Mouse (Mus musculus) thymus, adult 2 months (tissue): Measurements from ENCODE around the gene Tmem229b. TPM values are rescaled to one million over a fixed set of nuclear protein-coding genes. Genes with fewer than 3 reads are reported as not detected.
A peak's percentile ranks its signal among the peaks of the same experiment; 100 is the strongest.

ENCODE experiments used
- DNase-seq: peaks from one replicate; pipeline ENCODE4 v3.0.0; 2021
- H3K27ac ChIP-seq: fragments of 200-500 bp; 2 replicates; pipeline ENCODE4 v1.5.1; 2012; ENCODE audit warnings: low read length, control low read depth; ENCODE audit not compliant: control insufficient read depth, insufficient read depth
- H3K27me3 ChIP-seq: fragments of 200-500 bp; 2 replicates; pipeline ENCODE4 v1.6.1; 2012; ENCODE audit warnings: mild to moderate bottlenecking, low read length, moderate library complexity, mixed read lengths; ENCODE audit not compliant: control insufficient read depth, insufficient read depth
- H3K36me3 ChIP-seq: fragments of 200-500 bp; 2 replicates; pipeline ENCODE4 v1.6.1; 2012; ENCODE audit warnings: mild to moderate bottlenecking, low read length, moderate library complexity; ENCODE audit not compliant: control insufficient read depth, insufficient read depth
- H3K4me1 ChIP-seq: fragments of 200-500 bp; replicated peaks from 2 replicates; pipeline ENCODE4 v1.6.1; 2012; ENCODE audit warnings: low read length; ENCODE audit not compliant: control insufficient read depth, insufficient read depth
- H3K4me3 ChIP-seq: fragments of 200-500 bp; 2 replicates; pipeline ENCODE4 v1.5.1; 2012; ENCODE audit warnings: mild to moderate bottlenecking, low read length, control low read depth, moderate library complexity; ENCODE audit not compliant: control insufficient read depth, insufficient read depth
- CTCF ChIP-seq: fragments of 200-500 bp; IDR thresholded peaks from 2 replicates; pipeline ENCODE4 v1.5.1; 2012; ENCODE audit warnings: mild to moderate bottlenecking, control low read depth, low read length, moderate library complexity, borderline replicate concordance; ENCODE audit not compliant: control insufficient read depth, poor library complexity, insufficient read depth; ENCODE audit errors: extremely low read depth
- POLR2A ChIP-seq: fragments of 200-500 bp; IDR thresholded peaks from 2 replicates; pipeline ENCODE4 v1.6.1; 2012; ENCODE audit warnings: mild to moderate bottlenecking, low read length, control low read depth, moderate library complexity; ENCODE audit not compliant: control insufficient read depth, poor library complexity, insufficient read depth; ENCODE audit errors: extremely low read depth
- WGBS: fragments of 180-500 bp; shearing (Covaris S2); methylation state at CpG from one replicate; pipeline ENCODE4 v1.1.7; 2018; 5-methylcytosine and 5-hydroxymethylcytosine counted together
- polyA plus RNA-seq: library from polyadenylated mRNA; depleted of rRNA; stranded (reverse); fragments of >200 nt; gene quantifications from 2 replicates; pipeline ENCODE4 v1.2.3, GENCODE M21; 2012; rRNA removed

Tmem229b gene
- polyA plus RNA-seq, 1 experiment, result 82.4 TPM

- 89% methylated on average over 4 of the region's 4 CpGs for WGBS
Observed at GRCm38 (mm10) chr12:78921421-78921820, 86.0 kb downstream of the Tmem229b start.

DNA sequence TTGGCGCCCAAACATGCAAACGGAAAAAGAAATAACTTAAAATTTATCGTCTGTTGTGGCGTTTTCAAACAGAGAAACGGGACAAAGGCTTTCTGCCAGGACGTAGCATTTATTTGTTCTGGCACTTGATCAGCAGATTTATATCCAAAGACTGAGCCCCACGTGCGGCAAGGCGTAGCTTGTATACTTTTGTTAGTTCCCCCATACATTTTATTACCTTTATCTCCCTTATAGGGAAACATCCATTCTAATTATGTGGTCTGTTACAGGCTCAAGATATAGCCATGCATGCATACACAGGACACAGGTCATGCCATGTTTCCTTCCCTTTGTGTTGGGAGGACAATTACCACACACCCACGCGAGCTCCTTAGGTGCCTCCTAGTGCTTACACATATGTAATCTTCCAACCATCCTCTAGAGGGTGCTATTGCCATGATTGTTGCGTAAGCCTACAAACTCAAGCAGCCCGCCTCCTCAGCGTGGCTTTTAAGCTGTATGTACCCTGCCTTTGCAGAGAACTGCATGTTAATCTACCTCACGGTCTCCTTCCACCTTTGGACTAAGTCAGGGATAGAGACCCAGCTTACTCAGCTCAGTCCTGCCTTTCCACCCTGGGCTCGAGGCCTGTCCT is 88.2 kb downstream of the Tmem229b start:
- H3K36me3 ChIP-seq, result no peaks in the 10 kb centered on the region
- H3K27ac ChIP-seq, result no peak overlapping the region
- DNase-seq, result peak; percentile 67
- TF ChIP-seq POLR2A, result no peak
- TF ChIP-seq CTCF, result no peak
- no peaks in the 10 kb centered on the region for H3K27me3 ChIP-seq
- no peak overlapping the region for H3K4me3 ChIP-seq
- H3K4me1 ChIP-seq, result no peaks in the 10 kb centered on the region
- WGBS, result 24% methylated on average over 16 of the region's 16 CpGs

More at GRCm38 (mm10) chr12:78921421-78921820, 86.0 kb downstream of the Tmem229b start:
- TF ChIP-seq POLR2A, result no peak
- TF ChIP-seq CTCF, result no peak
- H3K36me3 ChIP-seq, result no peaks in the 10 kb centered on the region
- H3K27ac ChIP-seq, result no peak overlapping the region
- no peaks in the 10 kb centered on the region for H3K4me1 ChIP-seq
- DNase-seq, result no peak
- no peak overlapping the region for H3K4me3 ChIP-seq
- no peaks in the 10 kb centered on the region for H3K27me3 ChIP-seq

GRCm38 (mm10) chr12:78918227-78919078 is 89.0 kb downstream of the Tmem229b start:
- Histone ChIP-seq H3K4me3 (no peak overlapping the region), H3K36me3 (no peaks in the 10 kb centered on the region), H3K4me1 (no peaks in the 10 kb centered on the region), H3K27ac (no peak overlapping the region), H3K27me3 (no peaks in the 10 kb centered on the region)
- peak; percentile 87 for DNase-seq
- WGBS, result 15% methylated on average over 11 of the region's 11 CpGs
- peak; percentile 74; the same call in 1 of the 2 replicates for TF ChIP-seq CTCF
- TF ChIP-seq POLR2A, result no peak

DNA sequence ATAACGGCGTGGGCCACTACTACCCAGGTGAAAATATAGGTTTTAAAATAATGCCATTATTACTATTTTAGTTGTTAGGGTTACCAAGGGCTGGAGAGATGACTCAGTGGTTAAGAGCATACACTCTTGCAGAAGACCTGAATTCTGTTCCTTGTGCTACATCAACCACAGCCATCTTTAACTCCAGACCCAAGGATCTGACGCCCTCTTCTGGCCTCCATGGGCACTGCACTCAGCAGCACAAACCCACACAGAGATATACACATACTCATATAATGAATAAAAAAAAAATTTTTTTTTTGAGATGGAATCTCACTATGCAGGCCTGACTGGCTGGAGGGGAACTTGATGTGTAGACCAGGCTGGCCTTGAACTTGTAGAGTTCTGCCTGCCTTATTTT is 91.1 kb downstream of the Tmem229b start:
- Histone ChIP-seq H3K4me1 (peaks cover 5% of the 10 kb centered on the region; the same call in 1 of the 2 replicates), H3K4me3 (no peak overlapping the region), H3K27me3 (peaks cover 12% of the 10 kb centered on the region), H3K36me3 (no peaks in the 10 kb centered on the region), H3K27ac (no peak overlapping the region)
- 85% methylated on average over 3 of the region's 3 CpGs for WGBS
- DNase-seq, result no peak
- TF ChIP-seq CTCF, result no peak
- TF ChIP-seq POLR2A, result no peak

- no peak for TF ChIP-seq CTCF
- no peak for TF ChIP-seq POLR2A
- H3K4me3 ChIP-seq, result no peak overlapping the region
Observed at GRCm38 (mm10) chr12:78915561-78915960, 91.9 kb downstream of the Tmem229b start.

DNA sequence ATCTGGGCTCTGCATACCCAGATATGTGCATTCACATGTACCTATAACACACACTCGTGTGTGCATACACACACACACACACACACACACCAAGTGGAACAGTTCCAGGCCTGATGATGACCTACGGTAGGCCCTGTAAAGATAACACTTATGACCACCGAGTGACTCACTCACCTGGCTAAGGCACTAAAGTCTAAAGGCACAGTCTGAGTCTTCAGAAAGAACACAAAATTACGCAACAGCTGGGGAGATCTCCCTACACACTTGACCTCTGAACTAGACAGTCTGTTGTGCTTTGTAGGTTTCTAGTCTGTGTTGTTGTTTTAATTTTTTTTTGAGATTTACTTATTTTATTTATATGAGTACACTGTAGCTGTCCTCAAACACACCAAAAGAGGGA is 93.0 kb downstream of the Tmem229b start:
- DNase-seq, result no peak
- Histone ChIP-seq H3K36me3 (no peaks in the 10 kb centered on the region), H3K27me3 (peaks cover 14% of the 10 kb centered on the region), H3K27ac (no peak overlapping the region), H3K4me3 (no peak overlapping the region), H3K4me1 (peaks cover 5% of the 10 kb centered on the region; the same call in 1 of the 2 replicates)
- WGBS, result 96% methylated on average over 4 of the region's 4 CpGs
- TF ChIP-seq CTCF (no peak), POLR2A (no peak)

More at GRCm38 (mm10) chr12:78915561-78915960, 91.9 kb downstream of the Tmem229b start:
- Histone ChIP-seq H3K27ac (no peak overlapping the region), H3K27me3 (peaks cover 12% of the 10 kb centered on the region), H3K4me1 (peaks cover 5% of the 10 kb centered on the region; the same call in 1 of the 2 replicates), H3K36me3 (no peaks in the 10 kb centered on the region)
- no peak for DNase-seq
- WGBS, result 83% methylated on average over 3 of the region's 3 CpGs

Other genes starting within 250 kb of the Tmem229b start
- 19.0 and 28.1 TPM in 2 replicates for gene Atp6v1d, start 146.0 kb downstream of the Tmem229b start, polyA plus RNA-seq
- gene Eif2s1, start 145.8 kb downstream of the Tmem229b start, polyA plus RNA-seq, result 15.9 and 20.8 TPM in 2 replicates
- gene Plek2, start 100.7 kb downstream of the Tmem229b start, polyA plus RNA-seq, result 1.4 and 1.9 TPM in 2 replicates
- 0.96 and 1.1 TPM in 2 replicates for gene Plekhh1, start 21.5 kb upstream of the Tmem229b start, polyA plus RNA-seq
- 21.3 and 23.6 TPM in 2 replicates for gene Pigh, start 82.0 kb upstream of the Tmem229b start, polyA plus RNA-seq
- 3.2 and 5.1 TPM in 2 replicates for gene Arg2, start 123.2 kb upstream of the Tmem229b start, polyA plus RNA-seq
- 25.4 and 25.8 TPM in 2 replicates for gene Vti1b, start 165.0 kb upstream of the Tmem229b start, polyA plus RNA-seq
- 19.6 and 21.2 TPM in 2 replicates for gene Rdh11, start 184.7 kb upstream of the Tmem229b start, polyA plus RNA-seq
- 3.7 and 5.8 TPM in 2 replicates for gene Rdh12, start 201.3 kb upstream of the Tmem229b start, polyA plus RNA-seq